Comparison of ENCODE assay signal across 9 mouse cellular contexts in the genomic region with DNA sequence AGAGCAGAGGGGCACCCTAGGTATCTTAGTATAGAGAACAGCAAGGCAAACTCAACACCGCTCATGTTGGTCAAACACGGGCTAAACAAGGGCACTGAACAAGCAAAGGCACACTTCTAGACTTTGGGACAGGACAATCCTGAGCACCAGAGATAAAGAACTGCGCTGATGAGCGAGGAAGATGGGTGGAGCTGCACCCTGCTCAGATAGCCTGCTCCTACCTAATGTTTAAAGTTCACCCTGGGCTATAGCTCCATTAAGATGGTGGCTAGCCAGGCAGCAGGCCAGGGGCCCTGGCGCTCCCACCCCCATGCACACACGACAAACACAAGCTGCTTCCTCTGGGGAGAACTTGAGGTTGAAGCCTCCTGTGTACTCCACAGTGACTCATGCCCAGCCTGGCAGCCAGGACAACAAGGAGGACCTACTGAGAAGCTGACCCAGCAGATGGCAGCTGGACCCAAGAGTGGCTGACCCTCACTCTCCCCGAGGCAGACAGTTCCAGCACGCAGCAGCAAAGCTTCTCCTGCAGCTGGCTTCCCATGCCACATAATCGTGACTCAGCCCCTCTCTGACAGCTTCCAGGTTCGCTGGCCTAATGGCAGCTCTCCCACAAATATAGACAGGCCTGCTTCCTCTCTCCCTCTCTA. TPM values are rescaled to one million over a fixed set of nuclear protein-coding genes. Genes with fewer than 3 reads are reported as not detected.
A peak's percentile ranks its signal among the peaks of the same experiment; 100 is the strongest.
DNase-seq lines count a peak whose midpoint lies in the region; ATAC-seq and TF ChIP-seq lines count a peak whose summit lies in the region.
"Had no signal": no experiment of that assay in that cellular context is flagged by ENCODE, and none has a peak within 500 bp of the region (broad histone marks: within the 10 kb centered on the region; RNA-seq: fewer than 3 reads in every experiment).

No protein-coding gene starts in this region.

- DNase-seq in lung, adult 18-20 months: peak; percentile 59 to 67
- no peak for DNase-seq in lung, adult 2 months
- DNase-seq in adrenal gland, adult 2 months: peak; percentile 87
- DNase-seq in hindbrain, postnatal 0 days (ENCODE audit: low spot score): peak; percentile 29
- DNase-seq in lung, postnatal 36 days: peak; percentile 58
- DNase-seq in embryo, embryonic 11 days: no peak
- DNase-seq in spleen, postnatal 4 days (ENCODE audit: low spot score in 2 of 2): no peak

- no peak overlapping the region for H3K4me2 ChIP-seq in embryonic facial prominence, embryonic 15.5 days (replicated peaks)
- no peak overlapping the region for H3K4me2 ChIP-seq in hindbrain, postnatal 0 days (ENCODE audit: low read depth, low read length)

- no peak overlapping the region for H3K4me3 ChIP-seq in lung, adult 2 months (replicated peaks; ENCODE audit: extremely low read depth, low read depth, low read length)
- H3K4me3 ChIP-seq in embryonic facial prominence, embryonic 15.5 days (replicated peaks): no peak overlapping the region
- H3K4me3 ChIP-seq in hindbrain, postnatal 0 days (ENCODE audit: low read length): no peak overlapping the region

- H3K27ac ChIP-seq in embryonic facial prominence, embryonic 15.5 days (replicated peaks): peak overlapping the region; percentile 69; the same call in 1 of the 2 replicates
- peak overlapping the region; percentile 54 for H3K27ac ChIP-seq in hindbrain, postnatal 0 days

- no peak for TF ChIP-seq CTCF in lung, adult 2 months (IDR thresholded peaks at IDR 0.05; ENCODE audit: insufficient read depth, low read length)
- TF ChIP-seq CTCF in hindbrain, postnatal 0 days (IDR thresholded peaks at IDR 0.05; ENCODE audit: low read depth): no peak

- ATAC-seq in embryonic facial prominence, embryonic 15.5 days (ENCODE audit: insufficient number of reproducible peaks, low FRiP score, low TSS enrichment, low read depth): 0 out of 2 replicates have a peak, but pooled peaks have one; percentile 20
- ATAC-seq in hindbrain, postnatal 0 days: peak; percentile 11; the same call in 1 of the 2 replicates

- no peaks in the 10 kb centered on the region for H3K9me3 ChIP-seq in embryonic facial prominence, embryonic 15.5 days (replicated peaks)
- H3K9me3 ChIP-seq in hindbrain, postnatal 0 days (ENCODE audit: low read length): no peaks in the 10 kb centered on the region

- no peaks in the 10 kb centered on the region for H3K36me3 ChIP-seq in embryonic facial prominence, embryonic 15.5 days
- H3K36me3 ChIP-seq in hindbrain, postnatal 0 days (ENCODE audit: insufficient read depth, low read length): no peaks in the 10 kb centered on the region

- TF ChIP-seq POLR2A in lung, adult 2 months (IDR thresholded peaks at IDR 0.05; ENCODE audit: borderline replicate concordance, extremely low read depth, low read depth, low read length): no peak

- no peaks in the 10 kb centered on the region for H3K27me3 ChIP-seq in embryonic facial prominence, embryonic 15.5 days
- no peaks in the 10 kb centered on the region for H3K27me3 ChIP-seq in hindbrain, postnatal 0 days (ENCODE audit: insufficient read depth, low read length)

- H3K4me1 ChIP-seq in lung, adult 2 months (ENCODE audit: control insufficient read depth, insufficient read depth, low read length): peaks cover 23% of the 10 kb centered on the region
- H3K4me1 ChIP-seq in embryonic facial prominence, embryonic 15.5 days: peaks cover 59% of the 10 kb centered on the region
- peaks cover 33% of the 10 kb centered on the region for H3K4me1 ChIP-seq in hindbrain, postnatal 0 days (ENCODE audit: insufficient read depth, low read length)

- no peak overlapping the region for H3K9ac ChIP-seq in embryonic facial prominence, embryonic 15.5 days
- H3K9ac ChIP-seq in hindbrain, postnatal 0 days (replicated peaks; ENCODE audit: low read length): no peak overlapping the region

- 45% methylated on average over 10 of the region's 10 CpGs for WGBS in lung, adult 2 months
- 60% methylated on average over 10 of the region's 10 CpGs for WGBS in embryonic facial prominence, embryonic 15.5 days
- 62% methylated on average over 10 of the region's 10 CpGs for WGBS in hindbrain, postnatal 0 days

RNA-seq across cellular contexts. Expression of gene Map3k14, which starts 21.1 kb away (rescaled TPM):
- 16.3 and 19.7 TPM in 2 replicates for polyA plus RNA-seq in lung, adult 2 months (2012; rRNA removed)
- 1 to 10 TPM; 5.3 to 9.7 TPM for total RNA-seq in adrenal gland, adult 2 months (2021)
- 12.6 and 18.2 TPM in 2 replicates for polyA plus RNA-seq in adrenal gland, adult 2 months (2012; rRNA removed)
- 5.1 and 5.3 TPM in 2 replicates for polyA plus RNA-seq in embryonic facial prominence, embryonic 15.5 days (2015; fragmentation: Nextera tagmentation; extraction: Ambion mirVana)
- 6.7 and 9.3 TPM in 2 replicates for total RNA-seq in hindbrain, postnatal 0 days (2014; rRNA removed)
- 1.2 and 1.5 TPM in 2 replicates for polyA plus RNA-seq in hindbrain, postnatal 0 days (2015; fragmentation: Nextera tagmentation; extraction: Ambion mirVana)

RNA-seq across cellular contexts. Expression of gene Spata32, which starts 28.0 kb away (rescaled TPM):
- polyA plus RNA-seq in lung, adult 2 months (2012; rRNA removed): not detected in 2 replicates
- not detected for total RNA-seq in adrenal gland, adult 2 months (2021)
- polyA plus RNA-seq in adrenal gland, adult 2 months (2012; rRNA removed): not detected in 2 replicates
- not detected in 2 replicates for polyA plus RNA-seq in embryonic facial prominence, embryonic 15.5 days (2015; fragmentation: Nextera tagmentation; extraction: Ambion mirVana)
- 1.4 and 1.5 TPM in 2 replicates for total RNA-seq in hindbrain, postnatal 0 days (2014; rRNA removed)
- polyA plus RNA-seq in hindbrain, postnatal 0 days (2015; fragmentation: Nextera tagmentation; extraction: Ambion mirVana): 1.6 TPM in 2 replicates
- total RNA-seq: liver, adult 2 months had no signal
- polyA plus RNA-seq: liver, adult 2 months had no signal

RNA-seq across cellular contexts. Expression of gene 1700023F06Rik, which starts 37.8 kb away (rescaled TPM):
- polyA plus RNA-seq in lung, adult 2 months (2012; rRNA removed): 0.41 and 0.50 TPM in 2 replicates
- under 1 TPM; 0.45 to 0.52 TPM for total RNA-seq in adrenal gland, adult 2 months (2021)
- 1.4 and 2.1 TPM in 2 replicates for polyA plus RNA-seq in adrenal gland, adult 2 months (2012; rRNA removed)
- 1.4 and 2.0 TPM in 2 replicates for polyA plus RNA-seq in embryonic facial prominence, embryonic 15.5 days (2015; fragmentation: Nextera tagmentation; extraction: Ambion mirVana)
- not detected in 2 replicates for total RNA-seq in hindbrain, postnatal 0 days (2014; rRNA removed)
- 3.7 and 4.7 TPM in 2 replicates for polyA plus RNA-seq in hindbrain, postnatal 0 days (2015; fragmentation: Nextera tagmentation; extraction: Ambion mirVana)
- total RNA-seq: liver, adult 2 months had no signal
- polyA plus RNA-seq: liver, adult 2 months had no signal

Comparison
In these comparisons a context has a peak if more than half of its experiments do, and no peak if none do; other contexts are left out.
1. DNase-seq: peak in lung, adult 18-20 months (2 of 2), adrenal gland, adult 2 months (single experiment), hindbrain, postnatal 0 days (single experiment) and lung, postnatal 36 days (single experiment); none in lung, adult 2 months (single experiment), embryo, embryonic 11 days (single experiment) and spleen, postnatal 4 days (0 of 2).